Mouse (Mus musculus): ENCODE results near the gene Gm20661. TPM values are rescaled to one million over a fixed set of nuclear protein-coding genes. Genes with fewer than 3 reads are reported as not detected.

Gene Gm20661
- polyA plus RNA-seq, 1 experiment, result not detected

- Histone ChIP-seq H3K27me3 (ENCODE audit: control insufficient read depth, insufficient read depth, insufficient read length) (no peaks in the 10 kb centered on the region), H3K36me3 (ENCODE audit: control insufficient read depth, insufficient read depth) (peaks cover 17% of the 10 kb centered on the region), H3K79me3 (ENCODE audit: low read depth) (peaks cover 29% of the 10 kb centered on the region), H3K4me3 (ENCODE audit: insufficient read depth, poor library complexity, severe bottlenecking) (no peak overlapping the region), H3K79me2 (ENCODE audit: control insufficient read depth, insufficient read depth) (peaks cover 51% of the 10 kb centered on the region), H3ac (ENCODE audit: control insufficient read depth, insufficient read length, low read depth) (no peak overlapping the region)
- no peak for TF ChIP-seq MAX (IDR thresholded peaks at IDR 0.05)
- TF ChIP-seq USF1 (IDR thresholded peaks at IDR 0.05; ENCODE audit: low read depth), result peak; percentile 59
Measured at GRCm38 (mm10) chr9:107955613-107956289, 27.1 kb upstream of the Gm20661 start.

GRCm38 (mm10) chr9:107957141-107957540, 25.7 kb upstream of the Gm20661 start:
- no peak for TF ChIP-seq CEBPB (IDR thresholded peaks at IDR 0.05; ENCODE audit: low read depth)
- TF ChIP-seq USF1 (IDR thresholded peaks at IDR 0.05; ENCODE audit: low read depth), result no peak
- no peak for TF ChIP-seq FOSL1 (IDR thresholded peaks at IDR 0.05; ENCODE audit: insufficient read depth, low read length, poor library complexity, severe bottlenecking)
- no peak for TF ChIP-seq MYOG (IDR thresholded peaks at IDR 0.05; ENCODE audit: control insufficient read depth, extremely low read depth, insufficient read length)
- no peak for TF ChIP-seq MAX (IDR thresholded peaks at IDR 0.05)
- TF ChIP-seq MYOD1 (IDR thresholded peaks at IDR 0.05; ENCODE audit: control insufficient read depth, insufficient read length, low read depth), result no peak
- no peak for TF ChIP-seq CTCF (IDR thresholded peaks at IDR 0.05; ENCODE audit: control insufficient read depth, insufficient read depth, insufficient read length)
- Histone ChIP-seq H3K4me3 (ENCODE audit: insufficient read depth, poor library complexity, severe bottlenecking) (no peak overlapping the region), H3K79me2 (ENCODE audit: control insufficient read depth, insufficient read depth) (peaks cover 38% of the 10 kb centered on the region), H3K36me3 (ENCODE audit: control insufficient read depth, insufficient read depth) (peaks cover 23% of the 10 kb centered on the region), H3K27me3 (ENCODE audit: control insufficient read depth, insufficient read depth, insufficient read length) (no peaks in the 10 kb centered on the region), H3ac (ENCODE audit: control insufficient read depth, insufficient read length, low read depth) (no peak overlapping the region), H3K79me3 (ENCODE audit: low read depth) (peaks cover 21% of the 10 kb centered on the region)

GRCm38 (mm10) chr9:107959896-107960295, 23.0 kb upstream of the Gm20661 start:
- peaks cover 47% of the 10 kb centered on the region for H3K36me3 ChIP-seq (ENCODE audit: control insufficient read depth, insufficient read depth)
- H3K27me3 ChIP-seq (ENCODE audit: control insufficient read depth, insufficient read depth, insufficient read length), result no peaks in the 10 kb centered on the region
- H3K4me3 ChIP-seq (ENCODE audit: insufficient read depth, poor library complexity, severe bottlenecking), result no peak overlapping the region
- peaks cover 10% of the 10 kb centered on the region for H3K79me2 ChIP-seq (ENCODE audit: control insufficient read depth, insufficient read depth)
- TF ChIP-seq MYOG (IDR thresholded peaks at IDR 0.05; ENCODE audit: control insufficient read depth, extremely low read depth, insufficient read length), result no peak
- no peak for TF ChIP-seq FOSL1 (IDR thresholded peaks at IDR 0.05; ENCODE audit: insufficient read depth, low read length, poor library complexity, severe bottlenecking)
- no peak for TF ChIP-seq USF1 (IDR thresholded peaks at IDR 0.05; ENCODE audit: low read depth)
- no peak for TF ChIP-seq CTCF (IDR thresholded peaks at IDR 0.05; ENCODE audit: control insufficient read depth, insufficient read depth, insufficient read length)
- TF ChIP-seq MYOD1 (IDR thresholded peaks at IDR 0.05; ENCODE audit: control insufficient read depth, insufficient read length, low read depth), result no peak
- TF ChIP-seq CEBPB (IDR thresholded peaks at IDR 0.05; ENCODE audit: low read depth), result no peak
- no peak for TF ChIP-seq MAX (IDR thresholded peaks at IDR 0.05)
- H3K79me3 ChIP-seq (ENCODE audit: low read depth), result peaks cover 2% of the 10 kb centered on the region
- no peak overlapping the region for H3ac ChIP-seq (ENCODE audit: control insufficient read depth, insufficient read length, low read depth)

GRCm38 (mm10) chr9:107960928-107961327, 21.9 kb upstream of the Gm20661 start:
- H3K79me2 ChIP-seq (ENCODE audit: control insufficient read depth, insufficient read depth), result peaks cover under 1% of the 10 kb centered on the region
- no peak for TF ChIP-seq MYOG (IDR thresholded peaks at IDR 0.05; ENCODE audit: control insufficient read depth, extremely low read depth, insufficient read length)
- TF ChIP-seq CTCF (IDR thresholded peaks at IDR 0.05; ENCODE audit: control insufficient read depth, insufficient read depth, insufficient read length), result no peak
- no peak overlapping the region for H3ac ChIP-seq (ENCODE audit: control insufficient read depth, insufficient read length, low read depth)
- peaks cover 47% of the 10 kb centered on the region for H3K36me3 ChIP-seq (ENCODE audit: control insufficient read depth, insufficient read depth)
- no peak overlapping the region for H3K4me3 ChIP-seq (ENCODE audit: insufficient read depth, poor library complexity, severe bottlenecking)
- H3K79me3 ChIP-seq (ENCODE audit: low read depth), result no peaks in the 10 kb centered on the region
- H3K27me3 ChIP-seq (ENCODE audit: control insufficient read depth, insufficient read depth, insufficient read length), result no peaks in the 10 kb centered on the region

GRCm38 (mm10) chr9:107961351-107961762, 21.5 kb upstream of the Gm20661 start:
- TF ChIP-seq MAX (IDR thresholded peaks at IDR 0.05) (no peak), MYOD1 (IDR thresholded peaks at IDR 0.05; ENCODE audit: control insufficient read depth, insufficient read length, low read depth) (no peak), CEBPB (IDR thresholded peaks at IDR 0.05; ENCODE audit: low read depth) (no peak), USF1 (IDR thresholded peaks at IDR 0.05; ENCODE audit: low read depth) (no peak), MYOG (IDR thresholded peaks at IDR 0.05; ENCODE audit: control insufficient read depth, extremely low read depth, insufficient read length) (no peak), CTCF (IDR thresholded peaks at IDR 0.05; ENCODE audit: control insufficient read depth, insufficient read depth, insufficient read length) (no peak), FOSL1 (IDR thresholded peaks at IDR 0.05; ENCODE audit: insufficient read depth, low read length, poor library complexity, severe bottlenecking) (no peak)
- Histone ChIP-seq H3K27me3 (ENCODE audit: control insufficient read depth, insufficient read depth, insufficient read length) (no peaks in the 10 kb centered on the region), H3ac (ENCODE audit: control insufficient read depth, insufficient read length, low read depth) (no peak overlapping the region), H3K36me3 (ENCODE audit: control insufficient read depth, insufficient read depth) (peaks cover 47% of the 10 kb centered on the region), H3K4me3 (ENCODE audit: insufficient read depth, poor library complexity, severe bottlenecking) (no peak overlapping the region), H3K79me3 (ENCODE audit: low read depth) (no peaks in the 10 kb centered on the region), H3K79me2 (ENCODE audit: control insufficient read depth, insufficient read depth) (no peaks in the 10 kb centered on the region)

GRCm38 (mm10) chr9:107961881-107962280, 21.0 kb upstream of the Gm20661 start:
- Histone ChIP-seq H3K79me3 (ENCODE audit: low read depth) (no peaks in the 10 kb centered on the region), H3K4me3 (ENCODE audit: insufficient read depth, poor library complexity, severe bottlenecking) (no peak overlapping the region), H3ac (ENCODE audit: control insufficient read depth, insufficient read length, low read depth) (no peak overlapping the region), H3K79me2 (ENCODE audit: control insufficient read depth, insufficient read depth) (no peaks in the 10 kb centered on the region), H3K27me3 (ENCODE audit: control insufficient read depth, insufficient read depth, insufficient read length) (no peaks in the 10 kb centered on the region), H3K36me3 (ENCODE audit: control insufficient read depth, insufficient read depth) (peaks cover 47% of the 10 kb centered on the region)
- TF ChIP-seq CTCF (IDR thresholded peaks at IDR 0.05; ENCODE audit: control insufficient read depth, insufficient read depth, insufficient read length), result peak; percentile 38
- no peak for TF ChIP-seq MYOD1 (IDR thresholded peaks at IDR 0.05; ENCODE audit: control insufficient read depth, insufficient read length, low read depth)
- no peak for TF ChIP-seq FOSL1 (IDR thresholded peaks at IDR 0.05; ENCODE audit: insufficient read depth, low read length, poor library complexity, severe bottlenecking)
